Mouse (Mus musculus): ENCODE results near the gene Olfr877. TPM values are rescaled to one million over a fixed set of nuclear protein-coding genes. Genes with fewer than 3 reads are reported as not detected.

Gene Olfr877
- polyA plus RNA-seq, 1 experiment from 2014 or later: not detected

GRCm38 (mm10) chr9:37890960-37891359 is 36.9 kb downstream of the Olfr877 start:
- 31% methylated on average over 2 of the region's 2 CpGs for WGBS
- H3K9me3 ChIP-seq (ENCODE audit: control insufficient read depth, low read length): no peaks in the 10 kb centered on the region

GRCm38 (mm10) chr9:37896661-37897060 is 42.6 kb downstream of the Olfr877 start, which contains the start of gene Olfr145:
TSS of gene Olfr145 (plus strand) at chr9:37896724.
- Histone ChIP-seq H3K4me1 (replicated peaks; ENCODE audit: control insufficient read depth, insufficient read depth) (no peaks in the 10 kb centered on the region), H3K36me3 (ENCODE audit: control insufficient read depth, insufficient read depth, low read length) (no peaks in the 10 kb centered on the region), H3K9ac (ENCODE audit: low read length) (no peak within 1 kb of the TSS), H3K27ac (replicated peaks) (no peak within 1 kb of the TSS), H3K4me2 (replicated peaks; ENCODE audit: low read depth) (no peak within 1 kb of the TSS), H3K9me3 (ENCODE audit: control insufficient read depth, low read length) (no peaks in the 10 kb centered on the region), H3K4me3 (ENCODE audit: low read depth, low read length) (no peak within 1 kb of the TSS), H3K27me3 (ENCODE audit: control insufficient read depth, insufficient read depth, low read length) (no peaks in the 10 kb centered on the region)
- no peak for ATAC-seq (ENCODE audit: low FRiP score, low TSS enrichment)
- 43% methylated on average over 2 of the region's 2 CpGs for WGBS
- TF ChIP-seq EP300 (optimal IDR thresholded peaks at IDR 0.05): no peak
- DNase-seq (ENCODE audit: low spot score): no peak

More at GRCm38 (mm10) chr9:37890960-37891359, 36.9 kb downstream of the Olfr877 start:
- DNase-seq (ENCODE audit: low spot score): no peak
- no peak overlapping the region for H3K4me2 ChIP-seq (replicated peaks; ENCODE audit: low read depth)
- H3K36me3 ChIP-seq (ENCODE audit: control insufficient read depth, insufficient read depth, low read length): no peaks in the 10 kb centered on the region
- no peak overlapping the region for H3K27ac ChIP-seq (replicated peaks)
- no peak overlapping the region for H3K9ac ChIP-seq (ENCODE audit: low read length)
- H3K4me3 ChIP-seq (ENCODE audit: low read depth, low read length): no peak overlapping the region
- ATAC-seq (ENCODE audit: low FRiP score, low TSS enrichment): no peak
- H3K27me3 ChIP-seq (ENCODE audit: control insufficient read depth, insufficient read depth, low read length): no peaks in the 10 kb centered on the region
- TF ChIP-seq CTCF (IDR thresholded peaks at IDR 0.05; ENCODE audit: low read depth): no peak
- TF ChIP-seq EP300 (optimal IDR thresholded peaks at IDR 0.05): no peak
- no peaks in the 10 kb centered on the region for H3K4me1 ChIP-seq (replicated peaks; ENCODE audit: control insufficient read depth, insufficient read depth)

GRCm38 (mm10) chr9:37905555-37905954 is 51.5 kb downstream of the Olfr877 start:
- TF ChIP-seq CTCF (IDR thresholded peaks at IDR 0.05; ENCODE audit: low read depth) (no peak), EP300 (optimal IDR thresholded peaks at IDR 0.05) (no peak)
- Histone ChIP-seq H3K9ac (ENCODE audit: low read length) (no peak overlapping the region), H3K27me3 (ENCODE audit: control insufficient read depth, insufficient read depth, low read length) (no peaks in the 10 kb centered on the region), H3K9me3 (ENCODE audit: control insufficient read depth, low read length) (no peaks in the 10 kb centered on the region), H3K4me2 (replicated peaks; ENCODE audit: low read depth) (no peak overlapping the region), H3K4me1 (replicated peaks; ENCODE audit: control insufficient read depth, insufficient read depth) (no peaks in the 10 kb centered on the region), H3K4me3 (ENCODE audit: low read depth, low read length) (no peak overlapping the region), H3K36me3 (ENCODE audit: control insufficient read depth, insufficient read depth, low read length) (no peaks in the 10 kb centered on the region), H3K27ac (replicated peaks) (no peak overlapping the region)
- ATAC-seq (ENCODE audit: low FRiP score, low TSS enrichment) (no peak), DNase-seq (ENCODE audit: low spot score) (no peak)
- WGBS: 48% methylated on average over 3 of the region's 3 CpGs

Other genes starting within 250 kb of the Olfr877 start
- 3.4 and 4.0 TPM in 2 replicates for gene Spa17, start 240.5 kb upstream of the Olfr877 start, polyA plus RNA-seq (2015; fragmentation: Nextera tagmentation; extraction: Ambion mirVana)
- gene Tbrg1, start 197.0 kb upstream of the Olfr877 start, polyA plus RNA-seq (2015; fragmentation: Nextera tagmentation; extraction: Ambion mirVana): 171 and 180 TPM in 2 replicates
- 0.15 TPM in 1 of 2 replicates, not detected in the other for gene Panx3, start 185.0 kb upstream of the Olfr877 start, polyA plus RNA-seq (2015; fragmentation: Nextera tagmentation; extraction: Ambion mirVana)
- gene Olfr160, start 138.0 kb upstream of the Olfr877 start, polyA plus RNA-seq (2015; fragmentation: Nextera tagmentation; extraction: Ambion mirVana): 0.04 TPM in 1 of 2 replicates, not detected in the other
- not detected in 2 replicates for gene Olfr874, start 109.2 kb upstream of the Olfr877 start, polyA plus RNA-seq (2015; fragmentation: Nextera tagmentation; extraction: Ambion mirVana)
- not detected in 2 replicates for gene Olfr875, start 82.4 kb upstream of the Olfr877 start, polyA plus RNA-seq (2015; fragmentation: Nextera tagmentation; extraction: Ambion mirVana)
- not detected in 2 replicates for gene Olfr876, start 51.2 kb upstream of the Olfr877 start, polyA plus RNA-seq (2015; fragmentation: Nextera tagmentation; extraction: Ambion mirVana)
- 0.01 TPM in 1 of 2 replicates, not detected in the other for gene Olfr145, start 42.5 kb downstream of the Olfr877 start, polyA plus RNA-seq (2015; fragmentation: Nextera tagmentation; extraction: Ambion mirVana)
- gene Olfr878, start 63.6 kb downstream of the Olfr877 start, polyA plus RNA-seq (2015; fragmentation: Nextera tagmentation; extraction: Ambion mirVana): not detected in 2 replicates
- gene Olfr881, start 137.6 kb downstream of the Olfr877 start, polyA plus RNA-seq (2015; fragmentation: Nextera tagmentation; extraction: Ambion mirVana): not detected in 2 replicates
- gene Olfr883, start 171.5 kb downstream of the Olfr877 start, polyA plus RNA-seq (2015; fragmentation: Nextera tagmentation; extraction: Ambion mirVana): not detected in 2 replicates
- gene Olfr884, start 192.3 kb downstream of the Olfr877 start, polyA plus RNA-seq (2015; fragmentation: Nextera tagmentation; extraction: Ambion mirVana): not detected in 2 replicates
- gene Olfr885, start 207.1 kb downstream of the Olfr877 start, polyA plus RNA-seq (2015; fragmentation: Nextera tagmentation; extraction: Ambion mirVana): not detected in 2 replicates
- gene Olfr887, start 229.8 kb downstream of the Olfr877 start, polyA plus RNA-seq (2015; fragmentation: Nextera tagmentation; extraction: Ambion mirVana): not detected in 2 replicates

Data from stomach, postnatal 0 days (tissue).